Mouse (Mus musculus) lung, adult 2 months (tissue): Measurements from ENCODE around the gene Leng1.

Source experiments
- CTCF ChIP-seq: fragments of 200-500 bp; IDR thresholded peaks from 2 replicates; pipeline ENCODE4 v1.5.1; 2011; ENCODE audit warnings: mild to moderate bottlenecking, low read length, control low read depth; ENCODE audit not compliant: insufficient read depth
- POLR2A ChIP-seq: fragments of 200-500 bp; IDR thresholded peaks from 2 replicates; pipeline ENCODE4 v1.6.1; 2011; ENCODE audit warnings: low read depth, mild to moderate bottlenecking, control low read depth, low read length, borderline replicate concordance; ENCODE audit errors: extremely low read depth

GRCm38 (mm10) chr7:3658578-3658977 is 7.1 kb downstream of the Leng1 start:
- TF ChIP-seq POLR2A, result no peak
- TF ChIP-seq CTCF, result no peak
